Mouse (Mus musculus) forebrain, embryonic 16.5 days (tissue): ENCODE results near the gene 1700001P01Rik. TPM values are rescaled to one million over a fixed set of nuclear protein-coding genes. Genes with fewer than 3 reads are reported as not detected.

Source experiments
- ATAC-seq: fragments of 200-750 bp; cut with Nextera tagmentation; 2 replicates; pipeline ENCODE4 v1.8.0; 2017; ENCODE audit warnings: mild to moderate bottlenecking, moderate library complexity
- H3K27ac ChIP-seq: fragments of 300-500 bp; sonication (generic); 2 replicates; pipeline ENCODE4 v1.5.1; 2014; ENCODE audit warnings: low read length, control low read depth
- H3K27me3 ChIP-seq: fragments of 300-500 bp; sonication (generic); replicated peaks from 2 replicates; pipeline ENCODE4 v1.6.1; 2014; ENCODE audit warnings: low read length; ENCODE audit not compliant: control insufficient read depth, insufficient read depth
- H3K36me3 ChIP-seq: fragments of 300-500 bp; sonication (generic); 2 replicates; pipeline ENCODE4 v1.6.1; 2014; ENCODE audit not compliant: control insufficient read depth, insufficient read depth
- H3K4me1 ChIP-seq: fragments of 300-500 bp; sonication (generic); replicated peaks from 2 replicates; pipeline ENCODE4 v1.6.1; 2014; ENCODE audit warnings: low read length; ENCODE audit not compliant: control insufficient read depth, insufficient read depth
- H3K4me2 ChIP-seq: fragments of 300-500 bp; sonication (generic); 2 replicates; pipeline ENCODE4 v1.6.1; 2014; ENCODE audit warnings: mild to moderate bottlenecking, low read length, control low read depth
- H3K4me3 ChIP-seq: fragments of 300-500 bp; sonication (generic); replicated peaks from 2 replicates; pipeline ENCODE4 v1.5.1; 2014; ENCODE audit warnings: mild to moderate bottlenecking, low read length, control low read depth
- H3K9ac ChIP-seq: fragments of 300-500 bp; sonication (generic); replicated peaks from 2 replicates; pipeline ENCODE4 v1.6.1; 2014; ENCODE audit warnings: low read depth, low read length, control low read depth
- H3K9me3 ChIP-seq: fragments of 300-500 bp; sonication (generic); 2 replicates; pipeline ENCODE4 v1.6.1; 2016; ENCODE audit warnings: low read length; ENCODE audit not compliant: control insufficient read depth
- WGBS: fragments of 180-500 bp; shearing (Covaris S2); extraction: QIAGEN DNeasy Blood & Tissue Kit; methylation state at CpG from one replicate; pipeline ENCODE4 v1.1.7; 2014; 5-methylcytosine and 5-hydroxymethylcytosine counted together
- polyA plus RNA-seq: library from polyadenylated mRNA; unstranded; fragments of >200 nt; fragmentation: Nextera tagmentation; extraction: Ambion mirVana; gene quantifications from 2 replicates; pipeline ENCODE4 v1.2.1, GENCODE M21; 2015

The 1700001P01Rik gene
- polyA plus RNA-seq, 1 experiment from 2014 or later: 0.85 TPM

- Histone ChIP-seq H3K4me2 (no peak overlapping the region), H3K36me3 (peaks cover 7% of the 10 kb centered on the region), H3K9me3 (no peaks in the 10 kb centered on the region), H3K27ac (peak overlapping the region; percentile 73), H3K9ac (peak overlapping the region; percentile 30), H3K4me1 (peaks cover 20% of the 10 kb centered on the region), H3K27me3 (no peaks in the 10 kb centered on the region), H3K4me3 (no peak overlapping the region)
- peak; percentile 80 for ATAC-seq
- WGBS: 4% methylated on average over 4 of the region's 4 CpGs
Measured at GRCm38 (mm10) chr11:97818571-97818970, 42.9 kb upstream of the 1700001P01Rik start.

- Histone ChIP-seq H3K9ac (no peak overlapping the region), H3K4me2 (no peak overlapping the region), H3K9me3 (no peaks in the 10 kb centered on the region), H3K4me3 (no peak overlapping the region), H3K36me3 (peaks cover 7% of the 10 kb centered on the region), H3K27me3 (no peaks in the 10 kb centered on the region), H3K27ac (peak overlapping the region; percentile 73; the same call in 1 of the 2 replicates), H3K4me1 (peaks cover 25% of the 10 kb centered on the region)
- 24% methylated on average over 6 of the region's 6 CpGs for WGBS
- ATAC-seq: no peak
Measured at GRCm38 (mm10) chr11:97818003-97818402, 42.3 kb upstream of the 1700001P01Rik start.

DNA sequence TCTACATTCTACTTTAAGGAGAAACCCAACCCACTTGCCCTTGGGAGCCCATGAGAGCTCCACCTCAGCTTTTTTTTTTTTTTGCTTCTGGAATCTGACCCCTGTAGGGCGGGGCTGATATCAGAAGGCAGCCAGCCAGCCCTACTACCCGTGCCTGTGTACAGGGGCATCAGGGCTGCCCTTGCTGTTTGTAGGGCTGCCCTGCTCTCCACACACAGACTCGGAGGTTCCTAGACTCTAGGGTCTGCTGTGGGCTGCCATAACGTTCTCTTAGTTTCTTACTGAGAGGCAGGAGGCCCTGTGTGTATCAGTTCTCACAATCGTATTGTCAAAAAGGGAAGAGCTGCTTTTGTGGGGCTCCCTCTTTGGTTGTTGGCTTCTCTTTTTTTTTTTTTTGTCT is 41.7 kb upstream of the 1700001P01Rik start:
- WGBS: 46% methylated on average over 5 of the region's 5 CpGs
- no peak overlapping the region for H3K27ac ChIP-seq
- peaks cover 32% of the 10 kb centered on the region for H3K4me1 ChIP-seq

DNA sequence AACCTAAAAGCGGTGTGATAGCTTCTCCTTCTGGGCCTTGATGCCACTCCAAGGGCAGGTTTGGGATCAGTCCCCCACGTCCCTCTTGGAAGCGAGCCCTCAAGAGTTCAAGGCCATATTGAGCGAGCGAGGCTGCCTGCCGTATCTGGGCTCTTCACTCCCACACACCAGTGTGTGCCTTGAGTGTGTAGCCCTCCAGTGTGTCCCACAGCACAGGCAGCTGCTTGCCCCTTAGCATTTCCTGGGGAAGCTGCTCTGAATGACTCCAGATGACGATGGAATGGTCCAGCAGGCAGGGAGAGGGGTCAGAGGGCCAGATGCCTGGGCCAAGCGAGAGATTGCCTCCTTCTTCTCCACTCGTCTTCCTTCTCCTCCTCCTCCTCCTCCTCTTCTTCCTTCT is 41.2 kb upstream of the 1700001P01Rik start:
- Histone ChIP-seq H3K4me3 (no peak overlapping the region), H3K36me3 (peaks cover 7% of the 10 kb centered on the region), H3K27me3 (no peaks in the 10 kb centered on the region), H3K9me3 (no peaks in the 10 kb centered on the region), H3K27ac (no peak overlapping the region), H3K9ac (no peak overlapping the region), H3K4me2 (no peak overlapping the region), H3K4me1 (peaks cover 36% of the 10 kb centered on the region)
- ATAC-seq: no peak
- WGBS: 72% methylated on average over 9 of the region's 9 CpGs

More for the DNA sequence above, 41.7 kb upstream of the 1700001P01Rik start:
- Histone ChIP-seq H3K9ac (no peak overlapping the region), H3K27me3 (no peaks in the 10 kb centered on the region), H3K4me2 (no peak overlapping the region), H3K4me3 (no peak overlapping the region), H3K9me3 (no peaks in the 10 kb centered on the region), H3K36me3 (peaks cover 7% of the 10 kb centered on the region)
- no peak for ATAC-seq

DNA sequence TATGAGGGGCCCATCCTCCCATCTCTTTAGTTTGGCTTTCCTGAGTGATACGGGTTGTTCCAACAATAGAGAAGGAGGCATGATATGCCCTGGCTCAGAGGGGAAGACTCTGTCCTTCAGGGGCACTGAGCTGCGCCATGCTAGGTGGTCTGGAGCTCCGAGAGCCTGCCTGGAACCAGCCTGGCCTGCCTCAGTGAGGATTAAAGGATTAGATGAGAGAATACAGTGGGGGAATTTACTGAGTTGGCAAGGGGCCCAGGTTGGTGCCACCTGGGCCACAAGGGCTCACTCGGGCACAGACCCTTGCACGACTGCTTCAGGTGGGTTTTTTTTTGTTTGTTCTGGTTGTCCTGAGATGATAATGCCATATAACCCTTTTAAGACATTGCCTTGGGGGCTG is 40.5 kb upstream of the 1700001P01Rik start:
- H3K36me3 ChIP-seq: peaks cover 7% of the 10 kb centered on the region
- H3K9ac ChIP-seq: no peak overlapping the region
- WGBS: 43% methylated on average over 5 of the region's 5 CpGs
- peaks cover 44% of the 10 kb centered on the region for H3K4me1 ChIP-seq
- no peak for ATAC-seq
- H3K9me3 ChIP-seq: no peaks in the 10 kb centered on the region
- no peak overlapping the region for H3K27ac ChIP-seq
- no peaks in the 10 kb centered on the region for H3K27me3 ChIP-seq
- H3K4me3 ChIP-seq: no peak overlapping the region
- no peak overlapping the region for H3K4me2 ChIP-seq

DNA sequence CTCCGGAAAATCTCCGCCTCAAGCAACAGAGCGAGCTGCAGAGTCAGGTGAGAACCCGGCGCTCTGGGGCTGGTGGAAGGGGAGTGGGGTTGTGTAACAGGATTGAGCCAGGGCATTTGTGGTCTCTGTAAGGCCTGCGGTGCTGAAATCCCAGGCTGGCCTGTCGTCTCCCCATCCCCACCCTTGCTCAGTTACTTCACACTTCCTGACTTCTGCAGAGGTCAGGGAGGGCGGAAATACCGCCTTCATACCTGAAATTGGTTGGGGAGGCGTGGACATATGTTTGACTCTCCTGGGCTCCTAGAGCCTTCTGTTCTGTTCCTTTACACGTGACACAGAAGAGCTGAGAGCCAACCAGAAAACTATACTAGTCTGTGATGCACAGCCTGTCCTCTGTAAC is 40.0 kb upstream of the 1700001P01Rik start:
- Histone ChIP-seq H3K4me1 (peaks cover 46% of the 10 kb centered on the region), H3K27ac (no peak overlapping the region), H3K4me2 (no peak overlapping the region), H3K36me3 (peaks cover 7% of the 10 kb centered on the region), H3K27me3 (no peaks in the 10 kb centered on the region), H3K4me3 (no peak overlapping the region), H3K9me3 (no peaks in the 10 kb centered on the region), H3K9ac (no peak overlapping the region)
- ATAC-seq: no peak
- 74% methylated on average over 11 of the region's 11 CpGs for WGBS

DNA sequence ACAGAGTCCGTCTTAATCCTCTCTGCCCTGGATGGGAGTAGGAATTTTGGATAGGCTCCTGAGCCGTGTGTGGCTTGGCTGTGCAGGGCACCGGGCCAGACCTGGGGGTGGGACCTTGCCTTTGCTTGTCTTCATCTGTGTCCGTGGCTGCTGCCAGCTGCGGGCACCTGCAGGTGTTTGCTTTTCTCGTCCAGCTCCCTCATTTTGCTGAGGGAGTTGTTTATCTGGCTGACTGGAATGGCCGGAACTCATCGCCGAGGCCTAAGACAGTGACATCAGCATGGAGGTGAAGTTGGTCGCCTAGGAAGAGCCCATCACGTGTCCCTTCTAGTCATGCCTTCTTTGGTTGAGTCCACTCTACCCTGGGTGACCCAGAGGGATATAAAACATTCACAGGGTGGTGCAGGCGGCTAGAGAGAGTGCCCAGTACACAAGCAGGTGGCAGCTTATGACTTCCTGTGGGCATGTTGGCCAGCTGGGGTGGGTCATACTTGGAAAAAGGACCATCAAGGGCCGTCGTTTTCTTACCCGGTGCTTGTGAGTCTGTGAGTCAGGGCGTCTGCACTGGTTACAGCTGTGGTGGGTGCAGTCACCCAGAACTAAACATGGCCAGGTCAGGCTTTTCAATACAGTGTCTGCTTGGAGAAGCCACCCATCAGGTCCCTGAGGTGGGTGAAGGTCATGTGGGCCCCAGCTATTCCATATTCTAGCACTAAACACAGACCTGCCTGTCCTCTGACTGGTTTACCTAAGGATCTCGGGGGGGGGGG is 38.2 kb upstream of the 1700001P01Rik start:
- Histone ChIP-seq H3K4me1 (peaks cover 57% of the 10 kb centered on the region), H3K9ac (peak overlapping the region; percentile 45; the same call in 1 of the 2 replicates), H3K27ac (peak overlapping the region; percentile 46; the same call in 1 of the 2 replicates), H3K27me3 (no peaks in the 10 kb centered on the region), H3K9me3 (no peaks in the 10 kb centered on the region), H3K4me2 (no peak overlapping the region), H3K4me3 (no peak overlapping the region), H3K36me3 (peaks cover 7% of the 10 kb centered on the region)
- ATAC-seq: no peak
- WGBS: 75% methylated on average over 17 of the region's 17 CpGs

- H3K4me3 ChIP-seq: no peak overlapping the region
- peak overlapping the region; percentile 46 for H3K27ac ChIP-seq
- no peak; the same call in 1 of the 2 replicates for ATAC-seq
- H3K9ac ChIP-seq: peak overlapping the region; percentile 45; the same call in 1 of the 2 replicates
- H3K27me3 ChIP-seq: no peaks in the 10 kb centered on the region
- peaks cover 57% of the 10 kb centered on the region for H3K4me1 ChIP-seq
- H3K36me3 ChIP-seq: peaks cover 7% of the 10 kb centered on the region
- WGBS: 24% methylated on average over 7 of the region's 7 CpGs
- no peaks in the 10 kb centered on the region for H3K9me3 ChIP-seq
- H3K4me2 ChIP-seq: peak overlapping the region; percentile 44
Measured at GRCm38 (mm10) chr11:97813085-97813484, 37.4 kb upstream of the 1700001P01Rik start.

DNA sequence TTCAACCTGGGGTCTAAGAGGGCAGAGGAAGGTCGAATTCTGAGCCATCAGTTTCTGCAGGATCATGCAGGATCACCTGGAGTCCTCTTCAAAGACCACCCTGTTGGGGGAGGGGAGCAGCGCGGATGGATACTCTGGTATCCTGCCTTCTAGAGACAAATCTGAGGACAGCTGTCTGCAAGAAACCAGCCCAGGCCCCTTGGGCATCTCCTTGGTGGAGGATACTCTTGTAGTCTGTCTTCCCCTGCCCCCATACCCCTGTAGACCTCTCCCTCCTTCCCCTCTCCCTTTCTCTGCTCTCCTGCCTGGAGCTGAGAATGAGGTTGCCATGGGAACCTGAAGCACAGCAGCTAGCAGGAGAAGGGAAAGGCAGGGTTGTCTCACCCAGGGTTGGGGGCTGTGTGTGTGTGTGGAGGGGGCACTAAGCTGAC is 36.8 kb upstream of the 1700001P01Rik start:
- H3K4me2 ChIP-seq: peak overlapping the region; percentile 44
- H3K27ac ChIP-seq: peak overlapping the region; percentile 46
- peaks cover 60% of the 10 kb centered on the region for H3K4me1 ChIP-seq
- ATAC-seq: peak; percentile 88
- 15% methylated on average over 3 of the region's 3 CpGs for WGBS
- no peaks in the 10 kb centered on the region for H3K9me3 ChIP-seq
- no peaks in the 10 kb centered on the region for H3K27me3 ChIP-seq
- peaks cover 8% of the 10 kb centered on the region for H3K36me3 ChIP-seq
- H3K4me3 ChIP-seq: peak overlapping the region; percentile 12
- H3K9ac ChIP-seq: peak overlapping the region; percentile 45
